Mouse (Mus musculus) liver, embryonic 12.5 days (tissue): ENCODE results near the gene Actl11. TPM values are rescaled to one million over a fixed set of nuclear protein-coding genes. Genes with fewer than 3 reads are reported as not detected.

Source experiments
- ATAC-seq: fragments of 200-750 bp; cut with Nextera tagmentation; 2 replicates; pipeline ENCODE4 v1.8.0; 2017; ENCODE audit warnings: moderate number of reproducible peaks, mild to moderate bottlenecking, moderate library complexity
- H3K27ac ChIP-seq: fragments of 300-500 bp; sonication (generic); 2 replicates; pipeline ENCODE4 v1.5.1; 2016; ENCODE audit warnings: mild to moderate bottlenecking
- H3K27me3 ChIP-seq: fragments of 300-500 bp; sonication (generic); replicated peaks from 2 replicates; pipeline ENCODE4 v1.6.1; 2016; ENCODE audit warnings: mild to moderate bottlenecking, moderate library complexity
- H3K36me3 ChIP-seq: fragments of 300-500 bp; sonication (generic); 2 replicates; pipeline ENCODE4 v1.6.1; 2016; ENCODE audit warnings: mild to moderate bottlenecking, moderate library complexity
- H3K4me1 ChIP-seq: fragments of 300-500 bp; sonication (generic); 2 replicates; pipeline ENCODE4 v1.6.1; 2016
- H3K4me2 ChIP-seq: fragments of 300-500 bp; sonication (generic); 2 replicates; pipeline ENCODE4 v1.6.1; 2016; ENCODE audit warnings: mild to moderate bottlenecking, moderate library complexity
- H3K4me3 ChIP-seq: fragments of 300-500 bp; sonication (generic); 2 replicates; pipeline ENCODE4 v1.5.1; 2016; ENCODE audit warnings: mild to moderate bottlenecking, moderate library complexity
- H3K9ac ChIP-seq: fragments of 300-500 bp; sonication (generic); 2 replicates; pipeline ENCODE4 v1.6.1; 2016; ENCODE audit warnings: mild to moderate bottlenecking, moderate library complexity
- H3K9me3 ChIP-seq: fragments of 300-500 bp; sonication (generic); replicated peaks from 2 replicates; pipeline ENCODE4 v1.6.1; 2016; ENCODE audit warnings: mild to moderate bottlenecking, moderate library complexity
- WGBS: fragments of 180-500 bp; shearing (Covaris S2); methylation state at CpG from one replicate; pipeline ENCODE4 v1.1.7; 2016; ENCODE audit not compliant: insufficient replicate concordance; 5-methylcytosine and 5-hydroxymethylcytosine counted together
- polyA plus RNA-seq: library from polyadenylated mRNA; unstranded; fragments of >200 nt; fragmentation: Nextera tagmentation; extraction: Ambion mirVana; gene quantifications from 2 replicates; pipeline ENCODE4 v1.2.1, GENCODE M21; 2016

The Actl11 gene
- polyA plus RNA-seq, 1 experiment from 2014 or later: not detected

DNA sequence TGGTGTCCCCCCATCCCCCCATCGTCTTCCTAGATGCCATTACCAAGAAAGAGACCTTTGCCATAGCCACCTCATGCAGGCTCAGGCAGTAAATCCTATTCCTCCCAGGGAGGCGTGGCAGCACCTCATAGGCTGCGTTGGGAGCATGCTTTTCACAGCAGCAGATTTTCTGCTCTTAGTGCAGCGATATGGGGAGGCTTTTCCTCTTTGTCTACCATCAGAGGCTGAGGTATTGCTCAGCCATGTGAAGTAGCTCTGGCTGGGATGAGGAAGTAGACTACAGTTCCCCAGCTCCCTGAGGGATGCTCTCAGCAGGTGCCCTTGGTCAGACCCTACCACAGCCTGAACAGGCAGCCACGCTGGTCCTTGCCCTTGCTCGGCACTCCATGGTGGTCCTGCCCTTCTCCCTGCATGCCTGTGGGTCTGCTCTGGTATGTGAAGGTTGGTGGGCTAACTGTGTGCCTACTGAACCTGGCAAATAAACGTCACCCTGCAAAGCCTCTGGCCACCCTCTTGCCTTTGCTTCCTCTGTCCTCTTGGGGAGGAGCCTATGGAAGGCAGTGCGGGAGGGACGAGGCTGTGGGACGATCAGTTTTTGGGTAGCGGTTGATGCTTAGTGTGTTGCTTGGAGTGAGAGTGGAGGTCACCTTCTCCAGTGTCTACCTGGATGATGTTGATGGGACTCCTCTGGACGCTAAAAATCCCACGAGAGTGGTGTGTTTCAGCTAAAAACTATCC, 21.1 kb downstream of the Actl11 start:
- Histone ChIP-seq H3K9ac (no peak overlapping the region), H3K27ac (no peak overlapping the region), H3K27me3 (0 out of 2 replicates have a peak, but pooled peaks cover 21% of the 10 kb centered on the region), H3K4me2 (no peak overlapping the region), H3K4me1 (peaks cover 28% of the 10 kb centered on the region), H3K4me3 (no peak overlapping the region), H3K36me3 (peaks cover 10% of the 10 kb centered on the region), H3K9me3 (no peaks in the 10 kb centered on the region)
- WGBS: 71% methylated on average over 13 of the region's 13 CpGs
- ATAC-seq: no peak

DNA sequence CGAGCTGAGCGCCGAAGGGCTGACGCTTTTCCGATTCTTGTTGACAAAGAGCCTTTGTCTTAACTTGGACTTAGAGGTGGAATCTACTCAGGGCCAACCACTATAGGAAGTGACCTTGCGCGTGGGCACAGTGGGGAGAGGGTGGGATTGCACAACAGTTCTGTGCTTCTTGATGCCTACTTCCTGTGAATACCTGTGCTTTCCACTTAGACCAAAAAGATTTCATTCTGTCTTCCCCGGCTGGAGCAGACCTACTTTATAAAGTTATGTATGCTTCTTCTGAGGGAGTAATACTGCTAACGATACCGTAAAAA, 21.6 kb downstream of the Actl11 start, which contains the start of gene Traip:
Gene Traip, plus strand, starts transcription at position 215 of the 314 bp plus-strand sequence.
- peak within 1 kb of the TSS; percentile 84 for H3K4me2 ChIP-seq
- H3K4me1 ChIP-seq: peaks cover 28% of the 10 kb centered on the region
- peak within 1 kb of the TSS; percentile 84 for H3K4me3 ChIP-seq
- ATAC-seq: no peak
- H3K27ac ChIP-seq: peak within 1 kb of the TSS; percentile 77
- 0 out of 2 replicates have a peak, but pooled peaks cover 21% of the 10 kb centered on the region for H3K27me3 ChIP-seq
- WGBS: 81% methylated on average over 10 of the region's 10 CpGs
- H3K9ac ChIP-seq: peak within 1 kb of the TSS; percentile 78
- H3K36me3 ChIP-seq: peaks cover 15% of the 10 kb centered on the region
- H3K9me3 ChIP-seq: no peaks in the 10 kb centered on the region

DNA sequence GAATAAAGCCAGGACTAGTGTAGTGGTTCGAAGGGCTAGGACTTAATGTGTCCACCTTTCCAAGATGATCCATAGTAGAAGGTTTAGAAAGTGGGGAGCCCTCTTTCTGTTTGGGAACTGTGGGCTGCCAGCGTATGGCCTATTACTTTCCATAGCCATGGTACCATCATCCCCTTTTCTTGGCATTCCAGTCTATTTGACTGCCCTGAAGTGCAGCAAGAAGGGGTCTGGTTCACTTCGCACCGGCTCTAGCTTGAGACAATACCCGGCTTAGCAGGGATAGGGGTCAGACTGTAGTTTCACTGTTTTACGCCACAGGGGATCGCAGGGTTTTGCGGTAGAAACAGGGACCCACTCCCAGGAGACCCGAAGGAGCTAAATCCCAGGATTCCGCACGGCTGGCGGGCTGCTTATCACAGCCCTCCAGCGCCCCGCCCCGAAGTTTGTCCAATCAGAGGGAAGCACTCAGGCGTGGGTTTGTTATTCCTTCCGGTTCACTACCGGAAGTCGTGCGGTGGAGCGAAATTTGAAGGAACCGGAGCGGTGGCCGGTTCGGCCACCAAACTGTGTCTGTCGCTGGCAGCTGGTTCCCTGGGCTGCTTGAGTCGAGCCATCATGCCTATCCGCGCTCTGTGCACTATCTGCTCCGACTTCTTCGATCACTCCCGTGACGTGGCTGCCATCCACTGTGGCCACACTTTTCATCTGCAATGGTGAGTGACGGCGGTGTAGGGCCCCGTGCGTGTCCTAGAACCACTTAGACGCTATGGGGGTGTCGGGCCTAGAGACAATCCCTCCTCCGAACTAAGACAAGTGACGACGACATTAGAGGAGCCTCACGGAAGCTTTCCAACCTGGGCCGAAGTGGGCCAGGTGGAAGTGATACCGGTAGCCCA, 22.4 kb downstream of the Actl11 start:
- peak overlapping the region; percentile 84 for H3K4me3 ChIP-seq
- peak overlapping the region; percentile 77 for H3K27ac ChIP-seq
- 0 out of 2 replicates have a peak, but pooled peaks cover 21% of the 10 kb centered on the region for H3K27me3 ChIP-seq
- peak overlapping the region; percentile 84 for H3K4me2 ChIP-seq
- peaks cover 18% of the 10 kb centered on the region for H3K36me3 ChIP-seq
- WGBS: 12% methylated on average over 45 of the region's 45 CpGs
- peak overlapping the region; percentile 78 for H3K9ac ChIP-seq
- H3K9me3 ChIP-seq: no peaks in the 10 kb centered on the region
- peak; percentile 87 for ATAC-seq
- H3K4me1 ChIP-seq: peaks cover 28% of the 10 kb centered on the region

DNA sequence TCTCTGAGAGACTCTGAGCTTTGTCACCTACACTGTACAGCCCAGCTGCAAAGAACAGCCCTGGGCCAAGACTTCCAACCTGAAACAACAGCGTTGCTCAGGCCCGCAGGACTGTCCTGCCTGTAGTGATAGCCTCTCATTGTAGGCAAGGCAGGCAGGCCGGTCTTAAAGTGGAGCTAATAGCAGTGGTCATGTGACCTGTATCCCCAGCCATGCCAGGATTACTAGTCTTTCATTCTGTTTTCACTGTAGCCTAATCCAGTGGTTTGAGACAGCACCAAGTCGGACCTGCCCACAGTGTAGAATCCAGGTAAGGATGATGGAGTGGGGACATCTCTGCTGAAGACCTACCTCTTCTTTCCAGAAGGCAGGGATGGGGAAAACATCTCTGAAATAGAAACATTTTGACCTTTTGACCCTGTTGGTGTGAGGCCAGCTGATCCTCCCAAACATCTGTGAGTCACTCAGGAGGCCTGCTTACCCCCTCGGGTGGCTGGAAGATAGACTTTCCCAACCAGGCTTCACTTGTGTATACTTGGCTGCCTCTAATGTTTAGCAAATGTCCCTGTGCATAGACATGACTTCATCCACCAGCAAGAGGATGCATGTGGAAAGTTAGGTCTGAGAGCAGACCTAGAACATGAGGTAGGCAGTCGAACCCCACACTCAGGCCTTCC, 27.5 kb downstream of the Actl11 start:
- no peak overlapping the region for H3K9ac ChIP-seq
- no peaks in the 10 kb centered on the region for H3K9me3 ChIP-seq
- H3K36me3 ChIP-seq: peaks cover 68% of the 10 kb centered on the region
- WGBS: 82% methylated on average over 6 of the region's 6 CpGs
- H3K4me3 ChIP-seq: no peak overlapping the region
- H3K4me2 ChIP-seq: no peak overlapping the region
- ATAC-seq: no peak
- no peaks in the 10 kb centered on the region for H3K27me3 ChIP-seq
- H3K27ac ChIP-seq: no peak overlapping the region
- H3K4me1 ChIP-seq: peaks cover 20% of the 10 kb centered on the region

DNA sequence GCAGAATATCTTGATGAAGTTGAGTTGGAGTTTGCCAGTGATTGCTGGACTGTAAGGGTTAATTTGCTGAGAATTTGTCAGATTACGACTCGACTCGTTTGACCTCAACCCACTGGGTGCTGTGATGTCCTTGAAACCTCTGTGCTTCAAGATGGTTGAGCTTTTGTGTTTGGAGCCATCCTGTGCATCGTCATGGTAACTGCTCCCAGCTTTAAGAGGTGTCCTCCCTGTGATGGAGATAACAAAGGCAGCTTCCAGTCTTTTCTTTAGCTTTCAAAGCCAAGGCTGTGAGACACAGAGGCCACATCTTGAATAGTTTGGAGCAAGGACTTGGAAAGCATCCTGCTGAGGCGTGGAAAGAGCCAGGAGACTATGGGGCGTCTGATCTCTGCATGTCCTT, 28.9 kb downstream of the Actl11 start:
- Histone ChIP-seq H3K27ac (no peak overlapping the region), H3K4me3 (no peak overlapping the region), H3K36me3 (peaks cover 82% of the 10 kb centered on the region), H3K9me3 (no peaks in the 10 kb centered on the region), H3K4me2 (no peak overlapping the region), H3K9ac (no peak overlapping the region), H3K27me3 (no peaks in the 10 kb centered on the region), H3K4me1 (peaks cover 10% of the 10 kb centered on the region)
- 62% methylated on average over 6 of the region's 6 CpGs for WGBS
- no peak for ATAC-seq

DNA sequence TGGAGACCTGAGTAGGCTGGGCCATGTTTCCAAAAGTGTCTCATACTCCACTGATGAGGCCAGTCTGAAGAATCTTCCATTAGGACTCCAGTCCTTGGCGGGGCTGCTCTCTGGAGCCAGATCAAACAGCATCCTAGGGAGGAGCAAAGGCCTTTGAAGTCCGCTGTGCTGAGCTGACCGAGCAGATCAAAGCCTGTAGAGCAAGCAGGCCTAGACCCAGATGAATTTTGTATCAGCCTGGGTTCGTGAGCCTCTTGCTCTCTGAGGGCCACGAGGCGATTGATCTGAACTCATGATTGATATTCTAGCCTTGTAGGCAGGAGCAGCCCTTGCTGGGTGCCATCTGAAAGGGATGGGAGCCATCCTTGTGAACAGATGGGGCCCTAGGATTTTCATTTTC, 31.6 kb downstream of the Actl11 start:
- Histone ChIP-seq H3K9me3 (no peaks in the 10 kb centered on the region), H3K4me3 (no peak overlapping the region), H3K36me3 (peaks cover 93% of the 10 kb centered on the region), H3K9ac (no peak overlapping the region), H3K27ac (no peak overlapping the region), H3K4me2 (no peak overlapping the region), H3K27me3 (no peaks in the 10 kb centered on the region), H3K4me1 (peaks cover 12% of the 10 kb centered on the region)
- ATAC-seq: no peak
- WGBS: 72% methylated on average over 6 of the region's 6 CpGs

DNA sequence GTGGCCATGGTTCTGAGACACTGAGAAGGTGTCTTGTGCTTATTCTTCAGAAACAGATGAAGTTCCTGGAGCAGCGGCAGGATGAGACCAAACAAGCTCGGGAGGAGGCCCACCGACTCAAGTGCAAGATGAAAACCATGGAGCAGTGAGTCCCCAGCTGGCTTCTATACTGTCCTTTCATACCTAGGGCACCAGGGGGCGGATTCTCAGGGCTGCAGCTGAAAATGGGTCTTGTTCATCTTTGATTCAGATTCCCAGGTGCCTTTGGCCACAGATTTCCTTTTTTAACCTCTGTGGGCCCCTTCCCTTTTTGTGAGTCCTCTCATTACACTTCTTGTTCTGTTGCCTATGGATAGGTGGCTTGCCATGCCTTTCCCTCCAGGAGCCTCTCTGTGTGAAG, 32.7 kb downstream of the Actl11 start:
- WGBS: 63% methylated on average over 4 of the region's 4 CpGs
- H3K36me3 ChIP-seq: peaks cover 97% of the 10 kb centered on the region

DNA sequence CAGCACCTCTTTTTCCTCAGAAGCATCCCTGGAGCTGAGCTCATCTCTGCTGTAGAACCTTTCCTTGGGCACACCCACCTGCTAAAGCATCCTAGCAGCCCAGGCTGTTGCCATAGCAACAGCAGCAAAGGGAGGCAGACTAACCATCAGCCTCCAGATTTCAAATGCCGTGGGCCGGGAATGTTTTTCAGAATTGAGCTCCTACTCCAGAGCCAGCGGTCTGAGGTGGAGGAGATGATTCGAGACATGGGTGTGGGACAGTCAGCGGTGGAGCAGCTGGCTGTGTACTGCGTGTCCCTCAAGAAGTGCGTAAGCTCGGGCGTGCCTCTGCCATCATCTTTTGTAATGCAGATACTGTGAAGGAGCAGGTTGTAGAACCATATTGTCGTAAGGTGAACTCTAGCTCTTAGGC, 33.1 kb downstream of the Actl11 start:
- H3K4me3 ChIP-seq: no peak overlapping the region
- no peak overlapping the region for H3K27ac ChIP-seq
- H3K9me3 ChIP-seq: no peaks in the 10 kb centered on the region
- H3K27me3 ChIP-seq: no peaks in the 10 kb centered on the region
- WGBS: 88% methylated on average over 10 of the region's 10 CpGs
- H3K4me1 ChIP-seq: peaks cover 19% of the 10 kb centered on the region
- H3K9ac ChIP-seq: no peak overlapping the region
- no peak overlapping the region for H3K4me2 ChIP-seq
- peaks cover 96% of the 10 kb centered on the region for H3K36me3 ChIP-seq
- no peak for ATAC-seq

More for the DNA sequence above, 32.7 kb downstream of the Actl11 start:
- no peak overlapping the region for H3K27ac ChIP-seq
- H3K9ac ChIP-seq: no peak overlapping the region
- H3K4me1 ChIP-seq: peaks cover 15% of the 10 kb centered on the region
- H3K4me3 ChIP-seq: no peak overlapping the region
- H3K4me2 ChIP-seq: no peak overlapping the region
- no peaks in the 10 kb centered on the region for H3K27me3 ChIP-seq
- ATAC-seq: no peak
- no peaks in the 10 kb centered on the region for H3K9me3 ChIP-seq

DNA sequence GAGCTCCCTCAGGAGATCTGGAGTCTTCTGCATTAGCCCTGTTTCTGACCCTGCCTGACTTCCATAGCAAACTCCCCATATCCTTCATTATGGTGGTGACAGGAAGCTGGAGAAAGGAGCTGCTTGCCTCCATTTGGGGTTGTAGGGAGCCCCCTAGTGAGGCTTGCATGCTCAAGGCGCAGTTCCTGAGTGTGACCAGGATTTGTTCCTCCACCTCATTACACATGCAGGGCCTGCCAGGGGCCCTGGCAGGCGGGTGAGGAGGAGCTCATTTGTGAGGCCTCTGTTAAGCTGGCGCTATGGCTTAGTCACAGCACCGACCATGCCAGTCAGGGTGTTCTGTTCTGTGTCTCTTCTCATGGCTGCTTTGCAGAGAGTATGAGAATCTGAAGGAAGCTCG, 33.6 kb downstream of the Actl11 start:
- 67% methylated on average over 5 of the region's 5 CpGs for WGBS

DNA sequence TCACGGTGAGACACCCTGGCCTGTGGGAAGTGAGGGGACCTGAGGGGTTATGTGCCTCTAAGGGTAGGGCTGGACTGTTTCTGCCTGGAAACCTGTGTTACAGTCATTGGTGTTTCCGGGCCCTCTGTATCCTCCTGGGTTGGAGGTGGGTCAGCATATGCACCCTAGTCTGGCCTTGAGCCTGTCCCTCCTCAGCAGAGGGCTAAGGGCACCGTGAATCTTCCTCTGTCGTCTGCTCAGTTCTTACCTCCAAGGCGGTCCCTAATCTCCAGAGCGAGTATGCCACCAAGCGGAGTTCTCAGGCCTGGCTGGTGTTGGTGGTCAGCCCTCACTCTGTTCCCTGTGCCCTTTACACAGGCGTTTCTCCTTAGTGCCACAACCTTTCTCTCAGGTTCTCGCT, 34.6 kb downstream of the Actl11 start:
- H3K27ac ChIP-seq: peak overlapping the region; percentile 54; the same call in 1 of the 2 replicates
- peaks cover 94% of the 10 kb centered on the region for H3K36me3 ChIP-seq
- no peaks in the 10 kb centered on the region for H3K27me3 ChIP-seq
- no peak overlapping the region for H3K9ac ChIP-seq
- no peak overlapping the region for H3K4me2 ChIP-seq
- 90% methylated on average over 9 of the region's 9 CpGs for WGBS
- peaks cover 26% of the 10 kb centered on the region for H3K4me1 ChIP-seq
- no peaks in the 10 kb centered on the region for H3K9me3 ChIP-seq
- no peak for ATAC-seq
- no peak overlapping the region for H3K4me3 ChIP-seq

More for the DNA sequence above, 33.6 kb downstream of the Actl11 start:
- no peak overlapping the region for H3K4me3 ChIP-seq
- peaks cover 24% of the 10 kb centered on the region for H3K4me1 ChIP-seq
- H3K4me2 ChIP-seq: no peak overlapping the region
- H3K27me3 ChIP-seq: no peaks in the 10 kb centered on the region
- H3K9ac ChIP-seq: no peak overlapping the region
- 0 out of 2 replicates have a peak overlapping the region, but pooled peaks have one; percentile 23 for H3K27ac ChIP-seq
- H3K36me3 ChIP-seq: peaks cover 96% of the 10 kb centered on the region
- H3K9me3 ChIP-seq: no peaks in the 10 kb centered on the region
- no peak for ATAC-seq

DNA sequence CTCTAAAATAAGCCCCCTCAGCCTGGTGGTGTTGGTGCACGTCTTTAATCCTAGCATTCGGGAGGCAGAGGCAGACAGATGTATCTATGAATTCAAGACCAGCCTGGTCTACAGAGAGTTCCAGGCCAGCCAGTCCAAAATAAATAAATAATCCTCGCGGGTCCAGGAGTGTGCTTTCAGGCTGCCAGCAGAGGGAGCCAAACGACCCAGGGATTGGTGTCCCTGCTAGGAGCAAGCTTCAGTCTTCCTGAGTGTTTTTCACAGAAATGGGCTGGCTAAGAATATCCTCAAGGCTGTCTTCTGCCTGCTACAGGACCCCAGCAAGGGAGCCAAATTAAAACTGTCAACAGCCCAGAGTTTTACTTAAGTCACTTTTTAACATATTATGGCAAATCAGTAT, 35.4 kb downstream of the Actl11 start:
- Histone ChIP-seq H3K9me3 (no peaks in the 10 kb centered on the region), H3K4me1 (peaks cover 26% of the 10 kb centered on the region), H3K36me3 (peaks cover 94% of the 10 kb centered on the region), H3K27ac (peak overlapping the region; percentile 66), H3K27me3 (no peaks in the 10 kb centered on the region), H3K9ac (peak overlapping the region; percentile 3; the same call in 1 of the 2 replicates), H3K4me2 (no peak overlapping the region), H3K4me3 (no peak overlapping the region)
- 12% methylated on average over 5 of the region's 5 CpGs for WGBS
- peak; percentile 62 for ATAC-seq
